In the genomic region with DNA sequence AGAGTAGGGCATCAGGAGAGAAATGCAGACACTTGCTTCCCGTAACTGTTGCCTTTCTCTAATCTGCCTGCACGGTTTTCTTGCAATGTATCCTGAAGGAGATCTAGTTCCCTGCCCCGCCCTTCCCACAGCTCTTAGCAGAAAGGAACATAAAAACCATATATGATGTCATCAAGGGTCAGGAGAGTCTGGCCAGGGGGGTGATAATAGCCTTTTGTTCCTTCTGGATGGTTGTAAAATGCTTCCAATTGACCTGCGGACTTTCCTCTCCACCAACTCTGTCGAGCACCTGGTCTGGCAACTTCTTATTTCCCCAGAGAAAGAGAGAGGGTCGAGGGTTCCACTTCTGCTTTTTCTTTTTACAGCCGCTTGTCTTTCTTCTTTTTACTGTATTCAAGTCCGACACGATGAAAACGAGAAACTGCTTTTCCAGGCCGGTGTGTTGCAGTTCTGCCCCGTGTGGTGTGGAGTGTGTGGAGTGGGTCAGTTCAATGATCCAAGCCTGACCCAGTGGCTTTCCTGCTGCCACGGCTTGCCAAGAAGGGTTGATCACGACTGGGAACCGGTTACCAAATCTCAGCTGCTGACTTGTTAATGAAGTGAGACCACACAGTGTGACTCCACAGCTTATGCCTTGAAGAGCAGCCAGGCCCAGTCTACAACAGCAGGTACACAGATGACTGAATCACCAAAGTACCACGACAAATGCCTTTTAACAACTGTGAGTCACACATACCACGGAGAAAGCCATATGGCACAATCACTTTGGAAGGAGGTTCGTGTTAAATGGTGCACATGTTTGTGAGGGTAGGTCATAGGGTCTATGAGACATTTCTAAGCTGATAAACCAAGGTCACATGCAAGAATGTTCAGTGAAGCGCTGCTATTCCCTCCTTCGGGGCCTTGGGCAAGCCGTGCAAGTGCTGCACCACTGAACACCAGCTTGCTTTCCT, we compare ENCODE assay signal across 10 mouse cellular contexts. TPM values are rescaled to one million over a fixed set of nuclear protein-coding genes. Genes with fewer than 3 reads are reported as not detected.
A peak's percentile ranks its signal among the peaks of the same experiment; 100 is the strongest.
DNase-seq lines count a peak whose midpoint lies in the region.
"Had no signal": no experiment of that assay in that cellular context is flagged by ENCODE, and none has a peak within 500 bp of the region (broad histone marks: within the 10 kb centered on the region; RNA-seq: fewer than 3 reads in every experiment).

No protein-coding gene starts in this region.

- H3K36me3 ChIP-seq in limb, embryonic 10.5 days = no peaks in the 10 kb centered on the region
- H3K36me3 ChIP-seq: limb, embryonic 15.5 days; neural tube, embryonic 13.5 days had no signal

- DNase-seq in heart, adult 11 months = peak; percentile 92
- DNase-seq in heart, adult 8-10 months (ENCODE audit: low spot score) = no peak
- peak; percentile 93 for DNase-seq in A20 (ENCODE audit: low read depth, low spot score)
- DNase-seq in cerebellum, postnatal 36 days = peak; percentile 5 to 11
- no peak for DNase-seq in limb, embryonic 10.5 days (ENCODE audit: low spot score)
- DNase-seq in urinary bladder, postnatal 25 days (ENCODE audit: low spot score) = no peak
- no peak for DNase-seq in adrenal gland, postnatal 36 days
- DNase-seq in adrenal gland, adult 18-20 months (ENCODE audit: low spot score in 2 of 2) = no peak

- H3K4me3 ChIP-seq in limb, embryonic 10.5 days = no peak overlapping the region
- H3K4me3 ChIP-seq: limb, embryonic 15.5 days; neural tube, embryonic 13.5 days had no signal

- H3K9me3 ChIP-seq in limb, embryonic 10.5 days (replicated peaks) = no peaks in the 10 kb centered on the region
- H3K9me3 ChIP-seq: limb, embryonic 15.5 days; neural tube, embryonic 13.5 days had no signal

- H3K27me3 ChIP-seq in limb, embryonic 10.5 days (ENCODE audit: low read depth, poor library complexity, severe bottlenecking) = no peaks in the 10 kb centered on the region
- H3K27me3 ChIP-seq: limb, embryonic 15.5 days; neural tube, embryonic 13.5 days had no signal

- H3K4me1 ChIP-seq in limb, embryonic 10.5 days = peaks cover 33% of the 10 kb centered on the region

- H3K27ac ChIP-seq in limb, embryonic 10.5 days = 0 out of 2 replicates have a peak overlapping the region, but pooled peaks have one; percentile 25
- H3K27ac ChIP-seq: limb, embryonic 15.5 days; neural tube, embryonic 13.5 days had no signal

- WGBS in limb, embryonic 10.5 days = 63% methylated on average over 21 of the region's 21 CpGs

RNA-seq across cellular contexts. Expression of gene Blnk, which starts 1.4 kb away (rescaled TPM):
- 1 to 10 TPM in 3 of 4 experiments, under 1 TPM in 1; 0.98 to 2.0 (median 1.7) TPM for total RNA-seq in heart, adult 8-10 months (2022)
- polyA plus RNA-seq in limb, embryonic 10.5 days (2016; fragmentation: Nextera tagmentation; extraction: Ambion mirVana) = 0.45 and 0.93 TPM in 2 replicates
- 1 to 10 TPM in 1 of 2 experiments, under 1 TPM in 1; 0.59 to 1.5 TPM for total RNA-seq in adrenal gland, postnatal 36 days (2021)
- total RNA-seq in adrenal gland, adult 18-20 months (2021) = 1 to 10 TPM; 1.1 to 3.2 TPM

RNA-seq across cellular contexts. Expression of gene Dntt, which starts 33.4 kb away (rescaled TPM):
- total RNA-seq in heart, adult 8-10 months (2022) = not detected
- polyA plus RNA-seq in limb, embryonic 10.5 days (2016; fragmentation: Nextera tagmentation; extraction: Ambion mirVana) = not detected in 2 replicates
- not detected for total RNA-seq in adrenal gland, postnatal 36 days (2021)
- not detected for total RNA-seq in adrenal gland, adult 18-20 months (2021)
- polyA plus RNA-seq: limb, embryonic 15.5 days had no signal

Comparison
In these comparisons a context has a peak if more than half of its experiments do, and no peak if none do; other contexts are left out.
1. DNase-seq: peak in heart, adult 11 months (single experiment), A20 (single experiment) and cerebellum, postnatal 36 days (2 of 2); none in heart, adult 8-10 months (single experiment), limb, embryonic 10.5 days (single experiment), urinary bladder, postnatal 25 days (single experiment), adrenal gland, postnatal 36 days (0 of 2) and adrenal gland, adult 18-20 months (0 of 2).